Mouse (Mus musculus): ENCODE measurements around the gene Sulf2.
"Not testable (repeated sequence)": the region's sequence is repeated elsewhere in the genome, so short reads cannot be mapped to it uniquely, and the experiment has no call there.

The Sulf2 gene

DNA sequence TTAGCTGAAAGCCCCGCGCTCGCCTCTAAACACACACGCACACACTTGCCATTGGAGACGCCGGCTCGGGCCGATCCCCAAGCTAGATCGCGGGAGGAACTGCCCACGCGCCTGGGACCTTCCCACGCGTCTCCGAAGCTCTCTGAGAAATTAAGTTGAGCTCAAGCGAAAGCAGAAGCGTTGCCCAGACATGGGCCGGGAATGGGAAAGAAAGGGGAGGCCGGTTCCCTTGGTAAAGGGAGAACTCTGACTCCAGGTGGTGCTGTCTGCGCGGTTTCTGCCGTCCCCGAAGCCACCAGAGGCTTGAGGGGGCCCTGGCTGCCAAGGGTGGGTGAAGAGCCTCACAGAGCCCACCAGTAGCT is at the start of gene Sulf2:
Gene Sulf2, minus strand, starts transcription at position 210 of the 362 bp plus-strand sequence.
- peak; percentile 22 for DNase-seq

GRCm38 (mm10) chr2:166204174-166204573 is 48.7 kb upstream of the Sulf2 start:
- no peak for DNase-seq

- DNase-seq = no peak
Observed at GRCm38 (mm10) chr2:166203647-166204046, 48.2 kb upstream of the Sulf2 start.

DNA sequence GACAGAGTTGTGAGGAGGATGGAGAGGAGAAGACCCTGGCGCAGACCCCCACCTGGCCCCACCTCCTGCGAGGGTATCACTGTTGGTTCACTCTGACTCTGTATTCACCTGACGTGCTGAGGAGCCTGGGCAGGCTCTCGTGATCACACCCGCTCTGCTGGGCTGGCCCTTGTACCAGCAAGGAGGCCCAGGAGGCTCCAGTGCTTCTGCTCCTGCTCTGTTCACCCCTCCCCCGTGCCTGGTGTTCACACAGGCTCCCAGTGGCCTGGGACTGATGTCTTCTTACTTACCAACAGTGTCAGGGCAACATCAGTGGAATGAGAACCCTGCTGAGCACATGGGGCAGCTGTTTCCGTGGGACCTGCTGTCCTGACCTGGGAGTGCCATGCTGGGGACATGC is 42.5 kb upstream of the Sulf2 start:
- no peak for DNase-seq

DNA sequence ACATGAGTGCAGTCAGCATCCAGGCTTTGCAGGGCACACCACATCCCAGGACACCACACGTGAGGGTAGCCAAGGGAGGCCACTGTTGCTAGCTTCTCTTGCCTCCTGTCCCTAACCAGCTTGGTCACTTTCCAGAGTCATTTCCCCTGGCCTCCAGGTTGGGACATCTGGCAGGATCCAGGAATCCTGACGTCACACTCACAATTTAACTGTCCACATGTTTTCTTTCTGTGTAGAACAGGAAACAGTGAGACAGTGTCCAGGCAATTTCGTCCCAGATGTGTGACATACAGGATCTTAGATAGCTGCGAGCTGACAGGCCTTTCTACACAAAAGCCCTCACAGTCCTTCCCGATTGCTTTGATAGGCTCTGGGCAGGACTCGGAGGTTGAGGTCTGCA is 41.6 kb upstream of the Sulf2 start:
- no peak for DNase-seq

DNA sequence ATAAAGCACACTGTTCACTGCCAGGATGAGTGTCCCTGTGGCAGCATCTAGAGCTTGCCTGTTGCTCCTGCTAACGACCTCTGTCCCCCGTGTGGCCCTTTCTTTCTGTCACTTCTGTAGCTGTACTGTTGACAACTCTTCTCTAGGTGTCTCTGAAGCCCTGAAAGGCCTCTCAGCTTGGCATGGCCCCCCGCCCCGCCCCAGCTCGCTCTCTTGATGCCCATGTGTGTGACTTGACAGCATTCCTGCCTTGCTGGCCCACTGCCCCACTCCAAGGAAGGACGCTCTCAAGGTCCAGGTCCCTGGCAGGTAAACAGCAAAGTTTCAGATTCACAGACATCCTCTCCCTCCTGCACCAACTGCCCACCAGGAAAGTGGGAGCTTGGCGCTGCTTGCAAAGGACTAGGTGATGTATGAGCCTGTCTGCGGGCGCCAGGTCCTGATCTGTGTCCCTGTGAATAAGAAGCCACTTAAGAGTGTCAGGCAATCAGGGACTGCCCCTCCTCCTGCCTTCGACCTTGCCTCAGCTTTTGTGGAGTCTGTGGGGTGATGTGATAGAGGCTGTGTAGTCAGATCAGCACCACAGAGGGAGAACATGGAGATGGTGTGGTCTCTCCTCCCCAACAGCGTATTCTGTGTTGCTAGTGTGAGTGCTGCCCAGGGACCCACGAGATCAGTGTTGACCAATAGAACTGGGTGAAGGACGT is 40.8 kb upstream of the Sulf2 start:
- no peak for DNase-seq

DNA sequence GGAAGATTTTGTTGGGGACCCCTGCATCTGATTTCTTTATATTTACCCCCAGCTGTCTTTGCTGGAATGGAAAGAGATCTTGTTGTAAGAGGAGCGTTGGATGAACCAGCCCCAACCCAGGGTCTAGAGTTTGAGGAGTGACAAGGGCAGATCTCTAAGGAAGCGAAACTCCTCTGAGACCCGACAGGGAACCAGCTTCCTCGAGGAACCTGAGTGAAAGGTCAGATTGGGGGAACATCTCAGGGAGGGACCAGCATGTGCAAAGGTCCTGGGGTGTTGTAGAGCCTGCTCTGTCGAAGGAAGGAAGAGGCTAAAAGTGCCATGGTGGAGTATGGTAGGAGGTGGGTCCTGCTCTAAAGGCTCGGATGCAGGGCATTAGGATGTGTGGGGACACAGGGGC is 39.6 kb upstream of the Sulf2 start:
- DNase-seq = no peak

GRCm38 (mm10) chr2:166194112-166194758 is 38.8 kb upstream of the Sulf2 start:
- DNase-seq = no peak

DNA sequence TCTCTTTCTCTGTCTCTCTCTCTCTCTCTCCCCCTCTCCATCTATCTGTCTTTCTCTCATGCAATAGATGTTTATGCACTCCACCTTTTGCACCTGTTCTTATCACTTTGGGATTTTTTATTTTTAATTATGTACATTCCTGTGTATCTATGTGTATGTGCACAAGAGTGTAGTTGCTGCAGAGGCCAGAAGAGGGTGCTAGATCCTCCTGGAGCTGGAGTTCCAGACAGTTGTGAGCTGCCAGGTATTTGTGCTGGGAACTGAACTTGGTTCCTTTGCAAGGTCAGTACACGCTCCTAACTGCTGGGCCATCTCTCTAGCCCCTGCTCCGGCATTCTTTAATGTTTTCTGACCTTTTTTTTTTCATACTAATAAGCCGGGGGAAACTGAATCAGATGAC is 38.0 kb upstream of the Sulf2 start:
- DNase-seq = no peak

GRCm38 (mm10) chr2:166190816-166191215 is 35.4 kb upstream of the Sulf2 start:
- no peak for DNase-seq

DNA sequence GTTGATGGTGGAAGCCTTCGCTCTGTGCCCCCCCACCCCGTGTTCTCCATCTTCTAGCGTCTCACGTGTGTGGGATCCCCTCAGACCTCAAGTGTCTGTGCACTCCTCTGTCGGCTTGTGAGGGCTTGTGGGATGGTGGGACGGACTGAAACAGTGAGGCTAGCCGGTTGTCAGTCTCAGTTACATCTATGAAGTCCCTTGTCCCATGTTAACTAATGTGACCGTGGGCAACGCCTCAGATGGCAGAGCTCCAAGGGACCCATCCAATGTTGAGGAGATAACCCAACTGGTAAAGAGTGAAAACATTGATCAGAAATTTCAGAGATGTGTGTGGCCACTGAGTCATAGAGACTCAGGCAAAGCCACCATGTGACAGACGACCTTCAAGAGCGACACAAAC is 33.7 kb upstream of the Sulf2 start:
- no peak for DNase-seq

- not testable (repeated sequence) for DNase-seq
Observed at GRCm38 (mm10) chr2:166187874-166188453, 32.5 kb upstream of the Sulf2 start.

DNA sequence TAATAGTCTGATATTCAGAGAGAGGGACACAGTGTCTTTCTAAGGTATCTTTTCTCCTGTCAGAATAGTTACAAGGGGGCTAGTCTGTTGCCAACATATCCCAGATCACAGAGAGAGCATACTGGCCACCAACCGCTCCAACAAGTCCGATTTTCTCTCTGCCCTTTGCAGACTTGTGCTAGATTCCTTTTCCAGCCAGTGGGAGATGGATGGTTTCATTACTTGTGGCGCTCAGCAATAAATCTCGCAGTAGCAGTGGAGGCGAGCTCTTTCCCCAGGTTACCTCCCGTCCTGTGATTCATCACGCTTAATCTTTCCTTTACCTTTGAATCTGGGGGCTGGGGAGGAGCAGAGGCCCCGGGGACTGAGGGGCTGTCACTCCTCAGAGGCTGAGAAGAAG is 31.9 kb upstream of the Sulf2 start:
- DNase-seq = not testable (repeated sequence)

- DNase-seq = no peak
Observed at GRCm38 (mm10) chr2:166186244-166186948, 30.9 kb upstream of the Sulf2 start.

DNA sequence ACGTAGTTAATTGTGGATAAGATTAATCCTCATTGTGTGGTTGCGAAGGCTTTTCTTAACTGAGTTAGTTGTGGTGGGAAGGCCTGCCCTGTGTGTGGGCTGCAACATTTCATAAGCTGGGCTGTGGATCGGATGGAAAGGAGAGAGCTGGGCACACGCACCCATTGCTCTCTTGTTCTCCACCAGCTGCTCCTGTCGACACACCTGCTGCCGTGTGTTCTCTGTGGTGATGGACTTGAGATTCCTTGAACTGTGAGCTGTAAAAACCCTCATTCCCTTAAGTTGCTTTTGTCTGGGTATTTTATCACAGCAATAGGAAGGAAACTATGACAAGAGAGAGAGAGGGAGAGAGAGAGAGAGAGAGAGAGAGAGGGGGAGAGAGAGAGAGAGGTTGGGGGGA is 30.3 kb upstream of the Sulf2 start:
- DNase-seq = no peak

- no peak for DNase-seq
Observed at GRCm38 (mm10) chr2:166184417-166184816, 29.0 kb upstream of the Sulf2 start.

DNA sequence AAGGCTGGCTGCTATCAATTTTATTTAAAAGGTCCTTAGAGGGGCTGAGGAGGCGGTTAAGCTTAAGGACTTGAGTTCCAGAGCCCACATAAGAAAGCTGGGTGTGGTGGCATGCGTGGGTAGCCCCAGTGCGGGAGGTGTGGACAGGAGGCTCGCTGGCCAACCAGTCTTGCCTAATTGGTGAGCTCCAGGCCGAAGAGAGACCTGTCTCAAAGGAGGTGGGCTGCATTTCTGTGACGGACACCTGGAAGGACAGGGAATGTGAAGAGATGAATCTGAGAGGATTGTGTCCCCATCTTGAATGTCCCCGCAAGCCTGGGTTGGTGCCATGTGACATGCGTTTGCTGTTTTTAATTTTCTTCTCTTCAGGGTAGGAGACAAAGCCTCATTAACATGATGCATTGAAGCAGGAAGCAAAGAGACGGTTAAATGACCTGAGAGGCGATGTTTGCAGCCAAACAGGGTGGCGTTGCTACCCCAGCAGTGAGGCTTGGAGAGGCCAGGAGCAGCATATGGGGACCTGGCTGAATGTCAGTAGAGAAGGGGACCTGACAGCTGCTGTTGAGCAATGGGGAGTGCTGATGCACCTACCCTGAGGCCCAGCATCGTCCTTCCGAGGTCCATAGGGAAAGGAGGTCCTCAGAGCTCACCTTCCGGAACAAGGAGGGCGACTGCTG is 26.7 kb upstream of the Sulf2 start:
- DNase-seq = no peak

GRCm38 (mm10) chr2:166180744-166181508 is 25.5 kb upstream of the Sulf2 start:
- DNase-seq = no peak

DNA sequence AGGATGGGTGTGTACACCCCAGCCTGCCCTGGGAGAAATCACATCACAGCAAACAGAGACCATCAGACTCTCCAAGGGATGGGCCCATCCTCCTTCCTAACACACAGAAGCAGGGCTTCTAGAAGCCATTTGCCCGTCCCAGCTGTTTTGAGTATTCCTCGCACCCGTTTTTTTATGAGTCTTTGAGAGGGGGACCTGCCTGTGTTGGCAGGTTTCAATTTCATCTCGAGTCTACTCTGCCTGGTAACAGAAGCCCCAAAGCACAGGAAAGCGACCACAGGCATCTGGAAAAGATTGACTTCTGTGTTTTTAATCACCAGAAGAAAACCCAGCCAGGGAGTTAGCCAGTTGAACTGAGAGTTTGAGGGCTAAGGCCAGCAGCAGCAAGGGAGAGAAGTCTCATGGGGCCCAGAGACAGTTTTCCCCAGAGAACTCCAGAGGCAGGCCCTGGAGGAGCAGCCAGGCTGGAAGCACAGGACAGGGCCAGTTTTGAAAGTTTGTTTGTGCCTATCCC is 24.7 kb upstream of the Sulf2 start:
- DNase-seq = no peak

DNA sequence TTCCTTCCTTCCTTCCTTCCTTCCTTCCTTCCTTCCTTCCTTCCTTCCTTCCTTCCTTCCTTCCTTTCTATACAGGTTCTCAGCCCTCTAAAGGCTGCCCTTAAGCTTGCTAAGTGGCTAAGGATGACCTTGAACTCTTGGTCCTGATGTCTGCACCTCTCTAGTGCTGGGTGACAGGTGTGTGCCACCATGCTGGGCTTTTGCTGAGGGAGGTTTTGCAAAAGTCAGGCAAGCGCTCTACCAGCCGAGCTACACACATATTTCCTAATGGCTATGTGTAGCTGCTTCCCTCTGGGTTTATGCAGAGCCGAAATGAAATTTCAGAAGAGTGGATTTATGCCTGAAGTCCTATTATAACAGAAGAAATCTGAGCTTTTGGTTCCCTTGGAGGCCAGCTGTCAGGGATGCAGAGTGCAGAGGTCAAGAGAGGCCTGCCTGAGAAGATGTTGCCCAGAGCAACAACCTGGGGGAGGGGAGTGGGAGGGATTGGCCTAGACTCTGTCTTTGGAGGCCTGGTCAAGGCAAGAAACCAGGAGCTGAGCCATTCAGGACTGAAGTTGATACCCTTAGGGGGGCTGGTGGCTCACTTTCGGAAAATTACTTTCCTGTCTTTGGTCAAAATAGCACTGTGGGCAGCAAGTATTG is 24.1 kb upstream of the Sulf2 start:
- DNase-seq = no peak

DNA sequence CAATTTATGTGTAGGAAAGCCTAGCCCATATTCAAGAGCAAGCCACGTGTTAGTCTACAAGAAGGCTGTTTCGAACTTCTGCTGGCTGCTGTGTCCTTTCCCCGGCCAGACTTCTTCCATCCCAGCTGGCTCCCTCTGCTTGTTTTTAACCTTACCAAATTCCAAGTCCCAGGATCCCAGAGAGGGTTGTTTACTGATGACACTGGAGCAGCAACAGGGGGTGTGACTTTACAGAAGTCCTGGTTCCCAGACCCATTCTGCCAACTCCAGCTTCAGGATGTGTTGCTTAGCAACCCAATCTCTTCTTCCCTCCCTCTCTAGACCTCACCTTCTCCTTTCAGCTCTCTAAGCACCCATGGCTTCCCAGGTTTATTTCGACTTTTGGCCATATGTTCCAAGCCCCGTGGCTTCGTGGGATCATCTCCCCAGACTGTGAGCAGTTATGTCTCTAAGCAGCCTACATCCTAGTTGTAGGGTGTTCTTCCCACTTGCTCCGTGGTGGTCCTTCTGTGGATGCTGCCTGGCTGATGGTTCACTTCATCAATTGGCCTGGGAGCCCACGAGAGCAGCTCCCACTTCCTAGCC is 20.2 kb upstream of the Sulf2 start:
- DNase-seq = no peak

Data from thymus, postnatal 25 days (tissue).